Mouse (Mus musculus) lung, adult 2 months (tissue): ENCODE data around the gene Cdk8.

Experiments
- CTCF ChIP-seq: fragments of 200-500 bp; IDR thresholded peaks from 2 replicates; pipeline ENCODE4 v1.5.1; 2011; ENCODE audit warnings: mild to moderate bottlenecking, low read length, control low read depth; ENCODE audit not compliant: insufficient read depth
- POLR2A ChIP-seq: fragments of 200-500 bp; IDR thresholded peaks from 2 replicates; pipeline ENCODE4 v1.6.1; 2011; ENCODE audit warnings: low read depth, mild to moderate bottlenecking, control low read depth, low read length, borderline replicate concordance; ENCODE audit errors: extremely low read depth

DNA sequence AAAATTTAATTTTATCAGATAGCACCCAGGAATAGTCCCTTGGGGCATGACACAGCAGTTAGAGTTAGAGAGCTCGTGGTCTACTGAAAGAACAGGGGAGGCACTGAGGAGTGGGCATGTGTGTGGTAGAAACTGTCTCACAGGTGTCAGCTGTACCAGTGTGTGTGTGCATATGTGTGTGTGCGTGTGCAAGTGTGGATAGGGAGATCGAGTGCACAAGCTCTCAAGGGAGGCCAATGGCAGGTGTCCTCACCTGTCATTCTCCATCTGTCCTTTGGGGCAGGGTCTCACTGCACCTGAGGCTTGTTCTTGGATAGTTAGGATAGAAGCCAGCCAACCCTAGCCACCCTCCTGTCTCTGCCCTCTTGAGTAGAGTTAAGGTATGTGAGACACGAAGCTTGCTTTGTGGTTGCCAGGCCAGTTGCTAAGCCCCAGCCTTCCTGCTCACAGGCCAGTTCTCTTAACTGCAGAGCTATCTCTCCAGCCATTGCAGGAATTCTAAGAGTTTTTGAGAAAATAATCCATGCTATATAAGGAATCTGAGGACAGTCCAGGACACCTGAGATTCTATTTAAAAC lies 50.3 kb downstream of the Cdk8 start:
- TF ChIP-seq CTCF = no peak
- TF ChIP-seq POLR2A = no peak
